Mouse (Mus musculus): ENCODE data around the gene Wbp11. TPM values are rescaled to one million over a fixed set of nuclear protein-coding genes. Genes with fewer than 3 reads are reported as not detected.
"Not testable (repeated sequence)": the region's sequence is repeated elsewhere in the genome, so short reads cannot be mapped to it uniquely, and the experiment has no call there.

Gene Wbp11
- polyA plus RNA-seq, 1 experiment = 72.3 TPM

DNA sequence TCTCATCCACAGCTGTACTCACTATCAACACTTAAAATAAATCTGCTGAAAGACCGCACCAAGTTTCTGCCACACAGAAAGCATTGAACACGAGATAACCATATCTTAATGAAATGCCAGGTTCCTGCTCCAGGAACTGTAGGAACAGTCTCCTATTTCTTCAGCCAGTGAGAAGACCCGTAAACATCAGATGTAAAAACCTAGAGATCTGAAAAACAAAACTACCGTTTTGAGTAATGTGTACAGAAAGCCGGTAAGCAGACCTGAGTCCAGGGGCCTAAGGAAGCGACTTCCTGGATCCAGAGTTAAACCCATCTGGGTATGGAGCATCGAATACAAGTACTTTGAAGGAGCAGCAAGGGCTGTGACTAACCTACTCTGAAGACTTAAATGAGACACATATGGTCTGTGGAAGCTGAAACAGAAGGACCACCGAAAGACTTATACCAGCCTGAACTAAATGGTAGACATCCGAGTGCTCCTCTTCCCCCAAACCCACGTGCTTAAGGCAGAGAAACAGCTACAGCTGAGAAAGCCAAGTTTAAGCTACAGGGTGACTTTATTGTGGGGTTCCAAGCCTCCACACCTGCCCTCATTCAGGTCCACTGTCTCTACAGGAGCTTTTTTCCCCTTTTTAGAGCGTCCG, 24.8 kb downstream of the Wbp11 start:
- peaks cover 8% of the 10 kb centered on the region for H3K4me1 ChIP-seq (replicated peaks; ENCODE audit: control insufficient read depth, insufficient read depth, low read length)
- H3K27ac ChIP-seq (ENCODE audit: control insufficient read depth, insufficient read depth, low read length) = peak overlapping the region; percentile 99
- WGBS = 13% methylated on average over 12 of the region's 12 CpGs
- no peak for DNase-seq
- peak overlapping the region; percentile 33 for H3K4me3 ChIP-seq (ENCODE audit: control insufficient read depth, insufficient read depth, low read length)
- TF ChIP-seq CTCF (IDR thresholded peaks at IDR 0.05; ENCODE audit: borderline replicate concordance, control insufficient read depth, extremely low read depth, insufficient read depth, low read length, poor library complexity) = no peak
- no peak for TF ChIP-seq POLR2A (IDR thresholded peaks at IDR 0.05; ENCODE audit: control insufficient read depth, extremely low read depth, insufficient read depth, low read length, poor library complexity)
- no peaks in the 10 kb centered on the region for H3K36me3 ChIP-seq (ENCODE audit: control insufficient read depth, insufficient read depth, low read length)
- no peaks in the 10 kb centered on the region for H3K27me3 ChIP-seq (ENCODE audit: control insufficient read depth, insufficient read depth, low read length)

DNA sequence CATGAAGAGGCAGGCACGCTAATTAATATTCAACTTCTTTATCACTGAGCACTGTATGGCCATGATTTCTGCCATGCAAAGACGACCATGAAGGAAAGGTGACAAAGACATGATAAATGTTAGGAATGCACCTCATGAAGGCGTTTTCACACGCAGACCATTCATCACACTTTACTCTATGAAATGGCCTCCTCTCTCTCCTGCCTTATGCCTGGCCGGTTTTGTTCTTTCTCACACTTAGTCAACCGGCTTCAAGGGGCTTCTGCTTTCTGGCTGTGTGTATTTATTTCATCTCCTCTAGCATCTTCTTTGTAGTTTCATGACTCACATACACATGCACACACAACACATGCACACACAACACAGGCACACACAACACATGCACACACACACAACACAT, 26.8 kb downstream of the Wbp11 start:
- Histone ChIP-seq H3K4me3 (ENCODE audit: control insufficient read depth, insufficient read depth, low read length) (no peak overlapping the region), H3K27me3 (ENCODE audit: control insufficient read depth, insufficient read depth, low read length) (no peaks in the 10 kb centered on the region), H3K36me3 (ENCODE audit: control insufficient read depth, insufficient read depth, low read length) (no peaks in the 10 kb centered on the region), H3K27ac (ENCODE audit: control insufficient read depth, insufficient read depth, low read length) (no peak overlapping the region), H3K4me1 (replicated peaks; ENCODE audit: control insufficient read depth, insufficient read depth, low read length) (0 out of 2 replicates have a peak, but pooled peaks cover 4% of the 10 kb centered on the region)
- WGBS = 96% methylated on average over 6 of the region's 6 CpGs
- TF ChIP-seq CTCF (IDR thresholded peaks at IDR 0.05; ENCODE audit: borderline replicate concordance, control insufficient read depth, extremely low read depth, insufficient read depth, low read length, poor library complexity) = no peak
- TF ChIP-seq POLR2A (IDR thresholded peaks at IDR 0.05; ENCODE audit: control insufficient read depth, extremely low read depth, insufficient read depth, low read length, poor library complexity) = no peak
- DNase-seq = no peak

GRCm38 (mm10) chr6:136800710-136801109, 27.3 kb downstream of the Wbp11 start:
- Histone ChIP-seq H3K27me3 (ENCODE audit: control insufficient read depth, insufficient read depth, low read length) (no peaks in the 10 kb centered on the region), H3K36me3 (ENCODE audit: control insufficient read depth, insufficient read depth, low read length) (no peaks in the 10 kb centered on the region), H3K4me1 (replicated peaks; ENCODE audit: control insufficient read depth, insufficient read depth, low read length) (0 out of 2 replicates have a peak, but pooled peaks cover 4% of the 10 kb centered on the region), H3K4me3 (ENCODE audit: control insufficient read depth, insufficient read depth, low read length) (no peak overlapping the region), H3K27ac (ENCODE audit: control insufficient read depth, insufficient read depth, low read length) (no peak overlapping the region)
- WGBS = 96% methylated on average over 8 of the region's 8 CpGs
- DNase-seq = no peak
- TF ChIP-seq CTCF (IDR thresholded peaks at IDR 0.05; ENCODE audit: borderline replicate concordance, control insufficient read depth, extremely low read depth, insufficient read depth, low read length, poor library complexity) (no peak), POLR2A (IDR thresholded peaks at IDR 0.05; ENCODE audit: control insufficient read depth, extremely low read depth, insufficient read depth, low read length, poor library complexity) (no peak)

GRCm38 (mm10) chr6:136797874-136798693, 29.9 kb downstream of the Wbp11 start:
- H3K4me3 ChIP-seq (ENCODE audit: control insufficient read depth, insufficient read depth, low read length); H3K36me3 ChIP-seq (ENCODE audit: control insufficient read depth, insufficient read depth, low read length); H3K27ac ChIP-seq (ENCODE audit: control insufficient read depth, insufficient read depth, low read length); DNase-seq; H3K4me1 ChIP-seq (replicated peaks; ENCODE audit: control insufficient read depth, insufficient read depth, low read length); H3K27me3 ChIP-seq (ENCODE audit: control insufficient read depth, insufficient read depth, low read length): not testable (repeated sequence)
- 94% methylated on average over 3 of the region's 3 CpGs for WGBS

GRCm38 (mm10) chr6:136795850-136796249, 32.2 kb downstream of the Wbp11 start:
- no peak overlapping the region for H3K4me3 ChIP-seq (ENCODE audit: control insufficient read depth, insufficient read depth, low read length)
- TF ChIP-seq CTCF (IDR thresholded peaks at IDR 0.05; ENCODE audit: borderline replicate concordance, control insufficient read depth, extremely low read depth, insufficient read depth, low read length, poor library complexity) = no peak
- no peak for TF ChIP-seq POLR2A (IDR thresholded peaks at IDR 0.05; ENCODE audit: control insufficient read depth, extremely low read depth, insufficient read depth, low read length, poor library complexity)
- DNase-seq = no peak
- no peak overlapping the region for H3K27ac ChIP-seq (ENCODE audit: control insufficient read depth, insufficient read depth, low read length)
- H3K4me1 ChIP-seq (replicated peaks; ENCODE audit: control insufficient read depth, insufficient read depth, low read length) = peaks cover 13% of the 10 kb centered on the region
- H3K27me3 ChIP-seq (ENCODE audit: control insufficient read depth, insufficient read depth, low read length) = no peaks in the 10 kb centered on the region
- H3K36me3 ChIP-seq (ENCODE audit: control insufficient read depth, insufficient read depth, low read length) = no peaks in the 10 kb centered on the region
- 95% methylated on average over 6 of the region's 6 CpGs for WGBS

- H3K36me3 ChIP-seq (ENCODE audit: control insufficient read depth, insufficient read depth, low read length) = no peaks in the 10 kb centered on the region
- no peak overlapping the region for H3K4me3 ChIP-seq (ENCODE audit: control insufficient read depth, insufficient read depth, low read length)
- H3K27me3 ChIP-seq (ENCODE audit: control insufficient read depth, insufficient read depth, low read length) = no peaks in the 10 kb centered on the region
- no peak for DNase-seq
- TF ChIP-seq POLR2A (IDR thresholded peaks at IDR 0.05; ENCODE audit: control insufficient read depth, extremely low read depth, insufficient read depth, low read length, poor library complexity) (no peak), CTCF (IDR thresholded peaks at IDR 0.05; ENCODE audit: borderline replicate concordance, control insufficient read depth, extremely low read depth, insufficient read depth, low read length, poor library complexity) (no peak)
- peaks cover 13% of the 10 kb centered on the region for H3K4me1 ChIP-seq (replicated peaks; ENCODE audit: control insufficient read depth, insufficient read depth, low read length)
- 79% methylated on average over 1 of the region's 1 CpGs for WGBS
- H3K27ac ChIP-seq (ENCODE audit: control insufficient read depth, insufficient read depth, low read length) = no peak overlapping the region
Observed at GRCm38 (mm10) chr6:136795110-136795509, 32.9 kb downstream of the Wbp11 start.
